Mouse (Mus musculus) spleen, adult 18-20 months (tissue): ENCODE data around the gene Hgd.

Experiments
- DNase-seq, 2 experiments: peaks; one replicate each; pipeline ENCODE4 v3.0.0; 2022; ENCODE audit warnings: mixed read lengths in 2 of 2

Hgd gene

GRCm38 (mm10) chr16:37676024-37676676, 96.2 kb downstream of the Hgd start:
- DNase-seq: no peak

GRCm38 (mm10) chr16:37676677-37677072, 96.7 kb downstream of the Hgd start:
- DNase-seq: no peak

- DNase-seq: no peak
Measured at GRCm38 (mm10) chr16:37677586-37677985, 97.6 kb downstream of the Hgd start.

GRCm38 (mm10) chr16:37680216-37680615, 100.3 kb downstream of the Hgd start:
- no peak for DNase-seq

- no peak for DNase-seq
Measured at GRCm38 (mm10) chr16:37680831-37681230, 100.9 kb downstream of the Hgd start.
